Mouse (Mus musculus): Measurements from ENCODE around the gene Apof. TPM values are rescaled to one million over a fixed set of nuclear protein-coding genes. Genes with fewer than 3 reads are reported as not detected.
A peak's percentile ranks its signal among the peaks of the same experiment; 100 is the strongest.
"Not testable (repeated sequence)": the region's sequence is repeated elsewhere in the genome, so short reads cannot be mapped to it uniquely, and the experiment has no call there.

Apof gene
- total RNA-seq, 2 experiments from 2014 or later, result not detected

DNA sequence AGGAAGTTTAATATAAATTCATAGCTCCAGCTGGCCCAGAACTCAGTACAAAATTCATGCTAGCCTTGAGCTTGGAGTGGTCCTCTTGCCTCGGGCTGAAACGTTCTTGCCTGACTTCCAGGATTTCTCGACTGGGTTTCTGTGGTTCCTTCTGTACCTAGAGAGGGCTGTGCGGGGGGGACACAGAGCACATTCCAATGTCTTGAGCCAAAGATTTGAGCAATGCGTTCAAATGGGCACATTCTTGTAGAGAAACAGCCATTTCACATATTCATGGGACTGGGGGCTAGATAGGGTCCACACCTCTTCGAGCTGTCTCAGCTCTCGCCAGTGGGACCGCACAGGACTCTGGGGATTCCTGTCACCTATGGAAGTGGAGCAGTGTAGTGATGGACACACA lies 12.5 kb upstream of the Apof start:
- no peak for ATAC-seq (replicated peaks; ENCODE audit: low FRiP score, poor library complexity, severe bottlenecking)

DNA sequence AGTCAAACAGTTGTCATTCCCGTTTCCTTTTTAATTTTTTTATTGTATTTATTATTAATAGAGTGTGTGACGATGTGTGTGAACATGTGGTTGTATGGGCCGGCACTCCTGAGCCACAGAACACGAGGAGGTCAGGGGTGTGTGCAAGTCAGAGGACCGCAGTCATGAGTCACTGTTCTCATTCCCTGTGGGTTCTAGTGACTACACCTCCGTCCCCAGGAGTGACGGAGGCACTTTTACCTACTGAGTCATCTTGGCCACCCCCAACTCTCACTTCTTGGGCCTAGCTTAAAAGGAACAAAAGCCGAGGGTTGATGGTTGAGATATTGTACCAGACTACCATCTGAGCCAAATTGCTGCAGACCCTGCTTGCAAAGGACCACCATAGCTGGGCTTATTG lies 12.1 kb upstream of the Apof start:
- ATAC-seq (replicated peaks; ENCODE audit: low FRiP score, poor library complexity, severe bottlenecking), result no peak

DNA sequence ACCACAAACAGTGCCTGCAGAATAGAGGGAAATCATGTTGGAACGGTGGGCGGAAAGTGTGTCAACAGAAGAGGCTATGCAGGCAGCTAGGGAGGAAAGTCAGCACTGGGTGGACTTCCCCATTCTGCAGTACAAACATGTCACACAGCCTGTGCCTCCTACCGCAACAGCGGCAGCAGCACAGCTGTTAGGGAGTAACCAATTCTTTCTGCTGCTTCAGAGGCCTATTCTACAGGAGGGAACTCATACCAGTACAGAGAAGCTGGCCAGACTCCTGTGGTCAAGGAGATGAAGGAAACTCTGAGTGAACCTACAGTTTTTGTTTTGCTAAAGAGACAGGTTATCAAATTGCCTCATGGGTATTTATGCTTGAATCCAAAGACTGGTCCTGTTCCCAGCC lies 9.5 kb upstream of the Apof start:
- ATAC-seq (replicated peaks; ENCODE audit: low FRiP score, poor library complexity, severe bottlenecking), result no peak

DNA sequence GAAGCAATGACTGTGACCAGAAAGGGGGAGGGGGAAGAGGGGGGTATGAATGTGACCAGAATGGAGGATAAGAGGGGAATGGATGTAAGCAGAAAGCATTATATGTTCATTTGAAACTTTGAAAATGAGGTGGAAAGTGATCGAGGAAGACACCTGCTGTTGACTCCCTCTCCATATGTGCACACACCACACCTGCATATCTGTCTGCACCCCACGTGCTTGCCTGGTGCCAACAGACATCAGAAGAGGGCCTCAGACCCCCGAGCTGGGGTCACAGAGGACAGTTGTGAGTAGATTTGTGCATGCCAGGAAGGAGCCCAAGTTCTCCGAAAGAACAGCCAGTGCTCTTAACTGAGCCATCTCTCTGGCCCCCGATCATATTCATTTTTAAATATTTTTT lies 8.5 kb upstream of the Apof start:
- no peak for ATAC-seq (replicated peaks; ENCODE audit: low FRiP score, poor library complexity, severe bottlenecking)

DNA sequence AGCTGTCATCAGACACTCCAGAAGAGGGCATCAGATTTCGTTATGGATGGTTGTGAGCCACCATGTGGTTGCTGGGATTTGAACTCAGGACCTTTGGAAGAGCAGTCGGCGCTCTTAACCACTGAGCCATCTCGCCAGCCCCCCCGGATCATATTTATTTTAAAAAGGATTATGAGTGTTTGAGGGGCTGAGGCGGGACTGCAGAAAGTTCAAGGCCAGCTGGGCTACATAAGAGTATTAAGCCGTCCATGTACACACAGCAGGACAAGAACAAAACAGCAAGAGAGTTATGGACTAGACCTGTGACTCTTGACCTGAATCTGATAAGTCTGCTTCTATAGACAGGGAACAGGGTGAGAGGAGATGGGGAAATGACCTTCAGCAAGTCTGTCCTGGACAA lies 8.1 kb upstream of the Apof start:
- not testable (repeated sequence) for ATAC-seq (replicated peaks; ENCODE audit: low FRiP score, poor library complexity, severe bottlenecking)

DNA sequence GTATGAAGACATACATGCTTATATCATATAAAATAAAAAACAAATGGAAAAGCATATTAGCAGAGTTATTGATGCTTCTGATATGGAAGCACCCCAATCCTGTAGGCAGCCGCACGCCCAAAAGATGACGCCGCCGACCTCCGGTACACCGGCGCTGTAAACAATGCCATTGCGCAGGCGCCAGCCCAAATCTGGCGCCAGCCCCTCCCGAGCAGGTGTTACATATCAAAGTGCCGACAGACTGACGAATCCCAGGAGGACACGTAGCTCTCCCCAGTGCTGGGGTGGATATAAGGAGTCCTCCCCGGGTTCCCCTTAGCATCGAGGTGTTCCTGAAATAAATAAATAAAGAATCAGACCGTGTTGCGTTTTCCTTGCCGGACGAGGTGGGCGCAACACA lies 6.2 kb upstream of the Apof start:
- ATAC-seq (replicated peaks; ENCODE audit: low FRiP score, poor library complexity, severe bottlenecking), result no peak

DNA sequence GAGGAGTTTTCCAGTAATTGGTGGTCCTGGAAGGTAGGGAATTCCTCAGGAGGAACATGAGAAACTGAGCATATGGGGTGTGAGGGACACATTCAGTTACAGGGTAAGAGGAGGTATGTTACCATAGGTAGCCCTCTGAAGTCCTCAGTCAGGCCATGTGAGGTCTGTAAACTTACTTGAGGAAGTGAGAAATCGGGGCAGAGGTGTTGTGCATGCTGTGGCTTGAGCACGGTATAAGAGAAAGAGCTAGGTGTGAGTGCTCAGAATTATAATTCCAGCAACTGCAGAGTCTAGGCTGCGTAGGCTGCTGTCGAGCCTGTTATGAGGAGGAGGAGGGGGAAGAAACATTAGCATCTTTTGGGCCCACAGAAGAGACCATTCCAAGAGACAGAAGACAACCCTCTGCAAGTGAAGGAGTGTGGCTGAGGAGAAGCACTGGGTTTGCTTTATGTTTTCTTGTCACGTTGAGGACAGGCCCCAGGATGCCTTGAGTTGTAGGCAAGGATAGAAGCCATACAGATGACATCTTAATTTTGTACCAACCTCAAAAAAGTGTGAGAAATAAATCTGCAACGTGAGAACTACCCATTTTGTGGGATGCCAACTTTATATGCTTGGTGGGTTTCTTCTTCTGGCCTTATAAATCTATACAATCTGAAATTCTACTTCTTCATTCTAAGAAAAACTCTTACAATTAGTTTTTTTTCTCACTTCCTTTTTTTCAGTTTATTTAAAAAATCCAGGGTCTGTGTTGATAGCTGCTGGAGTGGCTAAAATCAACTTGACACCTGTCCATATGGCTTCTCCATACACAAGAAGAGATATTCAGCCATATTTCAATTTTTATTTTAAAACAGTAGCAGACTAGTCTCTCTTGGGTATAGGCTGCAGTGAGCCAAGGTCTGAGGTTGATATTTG lies 4.8 kb upstream of the Apof start:
- ATAC-seq (replicated peaks; ENCODE audit: low FRiP score, poor library complexity, severe bottlenecking), result no peak

DNA sequence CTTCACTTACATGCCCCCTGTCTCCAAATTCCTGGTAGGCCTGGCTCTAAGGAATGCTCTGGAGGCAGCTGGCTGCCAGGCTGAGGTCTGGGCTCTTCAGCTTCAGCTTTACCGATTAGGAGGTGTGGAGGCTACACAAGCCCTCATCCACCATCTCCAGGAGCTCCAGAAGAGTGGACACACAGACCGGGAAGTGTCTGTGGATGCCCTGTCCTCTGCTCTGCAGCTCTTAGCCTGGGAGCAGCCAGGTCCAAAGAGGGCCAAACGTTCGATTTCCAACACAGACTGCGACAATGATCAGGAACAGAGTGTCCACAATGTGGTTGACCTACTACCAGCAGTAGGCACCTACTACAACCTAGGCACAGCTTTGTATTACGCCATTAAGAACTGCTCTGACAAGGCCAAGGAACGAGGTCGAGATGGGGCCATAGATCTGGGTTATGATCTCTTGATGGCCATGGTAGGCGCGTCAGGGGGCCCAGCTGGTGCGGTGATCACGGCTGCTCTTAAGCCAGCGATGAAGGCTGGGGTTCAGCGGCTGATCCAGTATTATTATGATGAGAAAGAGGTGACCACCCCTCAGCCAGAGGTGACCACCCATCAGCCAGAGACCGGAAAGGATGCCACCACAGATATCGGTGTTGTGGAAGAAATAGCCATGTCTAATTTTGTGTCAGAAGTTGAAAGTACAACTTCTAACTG lies 887 bp downstream of the Apof start:
- ATAC-seq (replicated peaks; ENCODE audit: low FRiP score, poor library complexity, severe bottlenecking), result no peak

DNA sequence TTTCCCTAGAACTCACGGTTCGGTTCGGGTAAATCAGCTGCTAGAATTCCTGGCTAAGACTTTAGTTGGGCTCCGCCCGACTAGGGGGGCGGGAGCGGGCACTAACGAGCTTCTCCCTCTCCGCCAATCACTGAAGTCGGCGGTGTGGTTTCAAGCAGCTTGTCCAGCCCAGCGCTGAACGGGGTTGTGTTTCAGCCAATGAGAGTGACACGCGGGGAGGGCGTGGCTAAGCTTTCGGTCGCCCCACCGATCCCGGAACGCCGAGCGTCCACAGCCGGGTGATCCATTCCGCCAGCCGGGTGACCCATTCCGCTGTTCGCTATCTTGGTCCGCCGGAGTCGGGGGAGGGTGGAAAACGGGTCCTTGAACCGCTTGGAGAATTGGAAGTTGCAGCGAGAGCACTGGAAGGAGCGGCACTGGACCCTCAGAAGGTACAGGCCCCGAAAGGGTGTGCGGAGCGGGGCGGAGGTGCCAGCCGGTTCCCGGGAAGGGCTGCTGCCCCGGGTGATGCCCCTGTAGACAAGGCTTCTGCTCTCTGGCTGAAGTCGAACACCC lies 1.9 kb downstream of the Apof start, which contains the start of gene Stat2:
Gene Stat2 (plus strand): TSS at position 273 of the 555 bp plus-strand sequence.
- ATAC-seq (replicated peaks; ENCODE audit: low FRiP score, poor library complexity, severe bottlenecking), result peak; percentile 97

DNA sequence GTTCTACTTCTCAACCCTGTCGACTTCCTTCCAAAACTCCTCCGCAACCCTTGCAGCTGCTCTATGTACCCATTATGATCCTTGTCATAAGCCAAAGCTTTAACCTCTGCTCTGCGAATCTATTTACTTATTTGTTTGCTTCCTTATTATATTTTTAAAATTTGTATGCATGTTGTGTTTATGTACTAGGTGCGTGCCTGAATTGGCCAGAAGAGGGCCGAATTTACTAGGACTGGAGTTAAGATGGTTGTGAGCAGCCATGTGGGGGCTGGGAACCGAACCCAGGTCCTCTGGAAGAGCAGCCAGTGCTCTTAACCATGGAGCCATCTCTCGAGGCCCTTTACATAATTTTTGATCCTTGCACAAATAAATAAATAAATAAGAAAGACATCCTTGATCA lies 2.4 kb downstream of the Apof start:
- ATAC-seq (replicated peaks; ENCODE audit: low FRiP score, poor library complexity, severe bottlenecking), result no peak

DNA sequence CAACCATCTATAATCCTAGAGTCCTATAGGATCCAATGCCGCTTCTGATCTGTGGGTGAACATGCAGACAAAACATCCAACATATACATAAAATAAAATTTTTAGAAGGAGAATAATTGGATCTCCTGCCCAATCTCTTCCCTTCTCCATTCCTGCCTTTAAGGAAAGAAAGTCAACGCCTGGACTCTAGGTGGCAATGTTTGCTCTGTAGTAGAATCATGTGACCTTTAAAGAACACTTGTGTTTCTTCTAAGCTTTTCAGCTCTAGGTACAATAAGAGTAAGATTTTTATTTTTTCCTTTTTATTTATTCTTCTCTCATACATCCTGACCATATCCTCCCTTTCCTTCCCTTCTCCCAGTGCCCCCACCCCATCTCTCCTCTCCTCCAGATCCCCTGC lies 3.4 kb downstream of the Apof start:
- ATAC-seq (replicated peaks; ENCODE audit: low FRiP score, poor library complexity, severe bottlenecking), result no peak

DNA sequence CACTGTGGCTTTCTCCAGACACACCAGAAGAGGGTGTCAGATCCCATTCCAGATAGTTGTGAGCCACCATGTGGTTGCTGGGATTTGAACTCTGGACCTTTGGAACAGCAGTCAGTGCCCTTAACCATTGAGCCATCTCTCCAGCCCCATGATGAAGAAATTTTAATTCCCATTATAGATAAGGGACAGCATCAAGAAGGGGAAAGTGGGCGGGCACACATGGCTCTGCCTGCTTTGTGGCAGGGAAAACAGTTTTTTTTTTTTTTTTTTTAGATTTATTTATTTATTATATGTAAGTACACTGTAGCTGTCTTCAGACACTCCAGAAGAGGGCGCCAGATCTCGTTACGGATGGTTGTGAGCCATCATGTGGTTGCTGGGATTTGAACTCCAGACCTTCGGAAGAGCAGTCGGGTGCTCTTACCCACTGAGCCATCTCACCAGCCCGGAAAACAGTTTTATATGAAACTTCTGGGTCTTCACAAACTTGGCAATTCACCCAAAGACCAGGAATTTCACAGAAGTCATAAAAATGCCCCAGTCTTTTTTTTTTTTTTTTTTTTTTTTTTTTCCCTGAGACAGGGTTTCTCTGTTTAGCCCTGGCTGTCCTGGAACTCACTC lies 4.5 kb downstream of the Apof start:
- not testable (repeated sequence) for ATAC-seq (replicated peaks; ENCODE audit: low FRiP score, poor library complexity, severe bottlenecking)

DNA sequence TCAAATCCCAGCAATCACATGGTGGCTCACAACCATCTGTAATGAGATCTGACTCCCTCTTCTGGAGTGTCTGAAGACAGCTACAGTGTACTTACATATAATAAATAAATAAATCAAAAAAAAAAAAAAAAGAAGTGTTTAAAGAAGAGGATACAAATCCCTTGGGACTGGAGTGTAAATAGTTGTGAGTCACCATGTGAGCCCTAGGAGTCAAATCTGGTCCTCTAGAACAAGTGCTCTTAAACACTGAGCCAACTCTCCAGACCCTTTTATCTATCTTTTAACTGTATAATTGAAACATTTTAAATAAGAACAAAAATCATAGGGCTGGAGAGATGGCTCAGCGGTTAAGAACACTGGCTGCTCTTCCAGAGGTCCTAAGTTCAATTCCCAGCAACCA lies 6.9 kb downstream of the Apof start:
- ATAC-seq (replicated peaks; ENCODE audit: low FRiP score, poor library complexity, severe bottlenecking), result not testable (repeated sequence)

DNA sequence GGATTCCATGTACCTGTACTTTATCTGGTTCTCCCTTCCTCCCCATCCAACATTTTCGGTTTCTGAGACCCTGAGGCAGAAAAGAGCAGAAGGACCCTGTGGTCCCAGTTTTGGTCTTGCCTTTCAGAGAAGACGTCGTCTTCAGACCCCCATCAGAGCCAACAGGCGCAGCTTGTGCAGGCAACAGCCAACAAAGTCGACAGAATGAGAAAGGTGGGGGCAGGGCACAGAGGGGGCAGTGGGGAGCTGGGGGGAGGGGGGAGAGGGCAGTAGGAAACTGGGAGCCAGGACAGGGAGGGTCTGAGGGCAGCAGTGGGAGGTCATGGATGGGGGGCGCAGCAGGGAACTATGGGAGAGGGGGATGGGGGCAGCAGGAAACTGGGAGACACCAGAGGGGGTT lies 9.7 kb downstream of the Apof start:
- ATAC-seq (replicated peaks; ENCODE audit: low FRiP score, poor library complexity, severe bottlenecking), result no peak

DNA sequence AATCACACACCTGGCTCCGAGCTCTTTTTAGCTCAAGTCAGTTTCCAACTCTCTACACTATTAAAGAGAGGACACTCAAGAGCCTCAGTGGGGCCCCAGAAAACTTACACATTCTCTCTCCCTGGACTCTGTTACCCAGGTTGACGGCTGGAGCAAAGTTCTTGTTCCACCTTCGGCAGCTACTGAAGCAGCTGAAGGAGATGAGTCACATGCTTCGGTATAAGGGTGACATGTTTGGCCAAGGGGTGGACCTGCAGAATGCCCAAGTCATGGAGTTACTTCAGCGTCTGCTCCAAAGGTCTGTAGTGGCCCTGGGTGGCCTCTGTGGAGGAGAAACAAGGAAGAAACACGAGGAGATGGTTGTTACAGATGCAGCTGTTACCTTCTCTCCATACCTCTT lies 12.5 kb downstream of the Apof start:
- ATAC-seq (replicated peaks; ENCODE audit: low FRiP score, poor library complexity, severe bottlenecking), result no peak

DNA sequence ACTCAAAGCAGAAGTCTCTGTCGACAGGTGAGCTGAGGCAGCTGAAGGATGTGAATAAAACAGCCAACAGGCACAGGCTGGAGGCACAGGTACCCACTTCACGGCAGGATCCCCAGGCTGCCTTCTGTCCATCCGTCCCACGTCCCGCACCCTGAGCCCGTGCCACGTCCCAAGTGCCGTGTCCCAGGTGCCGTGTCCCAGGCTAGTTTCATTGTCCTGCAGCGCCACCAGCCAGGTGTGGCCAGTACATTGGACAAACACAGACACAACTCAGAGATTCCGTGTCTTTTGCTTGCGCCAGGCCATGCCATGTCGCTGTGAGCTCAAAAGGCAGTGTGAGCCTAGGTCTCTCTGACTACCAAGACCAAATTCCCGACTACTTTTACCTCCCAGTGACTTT lies 13.2 kb downstream of the Apof start:
- no peak for ATAC-seq (replicated peaks; ENCODE audit: low FRiP score, poor library complexity, severe bottlenecking)

DNA sequence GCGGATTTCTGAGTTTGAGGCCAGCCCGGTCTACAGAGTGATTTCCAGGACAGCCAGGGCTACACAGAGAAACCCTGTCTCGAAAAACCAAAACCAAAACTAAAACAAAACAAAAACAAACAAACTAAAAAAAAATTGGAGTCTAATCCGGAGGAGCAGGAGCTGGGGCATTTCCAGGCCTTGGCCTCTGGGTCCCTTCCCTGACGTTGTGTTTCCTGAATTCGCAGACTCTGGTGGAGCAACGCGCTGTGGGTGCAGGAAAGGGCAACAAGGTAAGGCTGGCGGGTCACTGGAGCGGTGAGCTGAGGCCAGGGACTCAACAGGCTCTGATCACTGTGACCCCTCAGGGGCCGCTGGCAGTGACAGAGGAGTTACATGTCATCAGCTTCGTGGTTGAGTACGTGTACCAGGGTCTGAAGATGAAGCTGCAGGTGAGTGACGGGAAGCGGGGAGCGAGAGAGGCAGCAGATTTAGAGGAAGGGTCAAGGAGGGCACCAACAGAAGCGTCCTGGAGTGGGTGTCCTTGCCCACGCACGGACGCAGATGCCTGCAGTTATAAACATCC lies 14.5 kb downstream of the Apof start:
- no peak for ATAC-seq (replicated peaks; ENCODE audit: low FRiP score, poor library complexity, severe bottlenecking)

DNA sequence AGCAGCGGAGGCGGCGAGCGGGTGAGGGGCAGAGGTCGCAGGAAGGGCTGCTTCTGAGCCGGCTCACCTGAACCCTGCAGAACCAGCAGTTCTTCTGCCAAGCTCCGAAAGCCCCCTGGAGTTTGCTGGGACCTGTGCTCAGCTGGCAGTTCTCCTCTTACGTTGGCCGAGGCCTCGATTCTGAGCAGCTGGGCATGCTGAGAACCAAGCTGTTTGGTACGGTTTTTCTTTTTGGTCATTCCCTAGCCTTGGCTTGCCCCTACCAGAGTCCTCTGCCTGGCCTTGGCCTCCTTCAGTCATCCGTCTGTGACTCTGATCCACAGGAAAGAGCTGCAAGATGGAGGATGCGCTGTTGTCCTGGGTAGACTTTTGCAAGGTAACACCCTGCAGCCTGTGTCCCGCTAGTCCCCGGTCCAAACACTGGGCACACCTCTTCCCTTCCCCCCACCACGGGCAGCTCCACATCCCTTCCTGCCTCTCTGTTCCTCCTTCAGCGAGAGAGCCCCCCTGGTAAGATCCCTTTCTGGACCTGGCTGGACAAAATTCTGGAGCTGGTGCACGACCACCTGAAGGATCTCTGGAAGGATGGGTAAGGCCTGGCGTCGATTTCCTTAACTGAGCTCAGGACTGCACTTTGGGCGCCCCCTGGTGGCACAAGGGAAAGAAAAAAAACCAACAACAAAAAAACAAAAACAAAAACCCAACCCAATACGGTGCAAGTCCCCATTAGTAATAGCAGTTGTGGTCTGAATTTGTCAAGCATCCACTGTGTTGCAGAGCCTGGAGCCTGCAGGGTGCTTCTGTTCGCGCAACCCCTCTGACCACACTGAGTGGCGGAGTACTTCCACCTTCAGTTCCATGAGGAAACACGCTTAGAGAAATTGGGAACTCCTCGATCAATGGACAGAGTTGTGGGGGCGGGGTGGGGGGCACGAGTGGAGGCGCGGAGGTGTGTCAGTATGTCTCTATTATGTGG lies 15.4 kb downstream of the Apof start:
- peak; percentile 71 for ATAC-seq (replicated peaks; ENCODE audit: low FRiP score, poor library complexity, severe bottlenecking)

DNA sequence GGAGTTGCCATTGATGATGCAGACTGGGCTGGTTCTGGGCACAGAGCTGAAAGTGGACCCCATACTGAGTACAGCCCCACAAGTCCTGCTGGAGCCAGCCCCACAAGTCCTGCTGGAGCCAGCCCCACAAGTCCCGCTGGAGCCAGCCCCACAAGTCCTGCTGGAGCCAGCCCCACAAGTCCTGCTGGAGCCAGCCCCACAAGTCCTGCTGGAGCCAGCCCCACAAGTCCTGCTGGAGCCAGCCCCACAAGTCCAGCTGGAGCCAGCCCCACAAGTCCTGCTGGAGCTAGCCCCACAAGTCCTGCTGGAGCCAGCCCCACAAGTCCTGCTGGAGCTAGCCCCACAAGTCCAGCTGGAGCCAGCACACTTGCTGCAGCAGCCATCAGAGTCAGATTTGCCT lies 22.1 kb downstream of the Apof start:
- ATAC-seq (replicated peaks; ENCODE audit: low FRiP score, poor library complexity, severe bottlenecking), result not testable (repeated sequence)
